Mouse (Mus musculus): ENCODE results near the gene Htr5a.

Gene Htr5a

GRCm38 (mm10) chr5:27841701-27842295 is at the start of gene Htr5a:
Htr5a (plus strand) TSS chr5:27842149.
- DNase-seq (ENCODE audit: low spot score in 2 of 2) = peak; percentile 61 to 74

- DNase-seq (ENCODE audit: low spot score in 2 of 2) = no peak
Observed at GRCm38 (mm10) chr5:27792173-27792470, 49.8 kb upstream of the Htr5a start.

DNA sequence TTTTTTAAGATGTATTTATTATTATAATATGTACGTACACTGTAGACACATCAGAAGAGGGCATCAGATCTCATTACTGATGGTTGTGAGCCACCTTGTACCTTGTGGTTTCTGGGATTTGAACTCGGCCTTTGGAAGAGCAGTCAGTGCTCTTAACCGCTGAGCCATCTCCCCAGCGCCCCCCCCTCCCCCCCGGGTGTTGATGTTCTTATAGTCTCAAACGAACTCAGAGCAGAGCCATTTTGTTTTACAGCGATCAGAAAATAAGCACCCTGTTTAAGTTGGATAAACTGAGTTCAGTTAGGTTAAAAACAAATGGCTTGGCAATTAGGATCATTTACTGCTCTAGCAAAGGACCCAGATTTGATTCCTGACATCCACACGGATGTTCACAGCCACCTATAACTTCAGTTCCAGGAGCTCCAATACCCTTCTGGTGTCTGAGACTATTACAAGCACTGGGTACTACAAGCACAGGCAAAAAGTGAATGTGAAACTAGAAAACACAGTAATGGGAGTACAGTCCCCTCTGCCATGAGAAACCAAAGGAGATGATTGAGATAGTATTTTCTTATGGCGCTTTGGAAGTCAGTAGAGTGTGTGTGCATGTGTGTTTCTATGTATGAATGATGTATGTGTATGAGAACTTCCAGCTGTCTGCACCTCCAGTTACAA is 49.3 kb upstream of the Htr5a start:
- no peak for DNase-seq (ENCODE audit: low spot score in 2 of 2)

DNA sequence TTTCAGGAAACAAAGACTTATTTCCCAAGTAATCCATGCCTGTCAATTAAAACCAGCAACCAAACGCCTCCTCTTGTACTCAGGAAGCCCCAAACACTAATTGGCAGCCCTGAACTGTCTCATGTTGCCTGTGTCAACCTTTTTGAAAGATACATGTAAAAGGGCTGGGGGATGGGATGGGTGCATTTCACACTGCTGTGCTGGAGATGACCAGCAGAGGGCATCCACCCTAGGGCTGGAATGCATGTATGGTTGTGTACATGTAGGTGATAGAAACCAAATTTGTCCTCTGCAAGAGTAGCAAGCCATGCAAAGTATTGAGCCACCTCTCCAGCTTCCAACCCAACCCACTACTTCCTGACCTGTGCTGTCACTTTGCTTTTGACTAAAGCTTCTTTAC is 48.0 kb upstream of the Htr5a start:
- DNase-seq (ENCODE audit: low spot score in 2 of 2) = peak; percentile 44 to 51

- DNase-seq (ENCODE audit: low spot score in 2 of 2) = no peak
Observed at GRCm38 (mm10) chr5:27814282-27814681, 27.7 kb upstream of the Htr5a start.

- no peak for DNase-seq (ENCODE audit: low spot score in 2 of 2)
Observed at GRCm38 (mm10) chr5:27818840-27819672, 22.9 kb upstream of the Htr5a start.

- DNase-seq (ENCODE audit: low spot score in 2 of 2) = no peak
Observed at GRCm38 (mm10) chr5:27821161-27821560, 20.8 kb upstream of the Htr5a start.

DNA sequence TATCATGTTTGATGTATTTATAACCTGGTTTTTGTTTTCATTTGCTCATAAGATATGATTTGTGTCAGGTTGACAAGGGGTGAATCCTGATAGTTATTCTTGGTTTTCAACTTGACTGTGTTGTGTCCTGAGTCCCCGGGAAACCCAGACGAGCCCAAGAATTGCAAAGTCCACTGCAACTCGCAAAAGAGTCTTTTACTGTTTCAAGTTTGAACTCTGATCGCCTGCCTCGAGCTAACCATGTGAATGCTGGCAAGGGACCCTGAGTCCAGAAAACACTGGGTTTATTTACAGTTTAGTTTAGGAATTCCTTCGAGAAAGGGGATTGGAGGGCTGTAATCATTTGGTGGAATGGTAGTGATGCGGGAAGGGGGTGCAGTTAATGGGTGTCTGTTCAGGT is 14.0 kb upstream of the Htr5a start:
- DNase-seq (ENCODE audit: low spot score in 2 of 2) = no peak

- no peak for DNase-seq (ENCODE audit: low spot score in 2 of 2)
Observed at GRCm38 (mm10) chr5:27835096-27835495, 6.9 kb upstream of the Htr5a start.

- DNase-seq (ENCODE audit: low spot score in 2 of 2) = no peak
Observed at GRCm38 (mm10) chr5:27838061-27838460, 3.9 kb upstream of the Htr5a start.

GRCm38 (mm10) chr5:27842671-27843320 is 847 bp downstream of the Htr5a start:
- DNase-seq (ENCODE audit: low spot score in 2 of 2) = peak; percentile 46 to 52

DNA sequence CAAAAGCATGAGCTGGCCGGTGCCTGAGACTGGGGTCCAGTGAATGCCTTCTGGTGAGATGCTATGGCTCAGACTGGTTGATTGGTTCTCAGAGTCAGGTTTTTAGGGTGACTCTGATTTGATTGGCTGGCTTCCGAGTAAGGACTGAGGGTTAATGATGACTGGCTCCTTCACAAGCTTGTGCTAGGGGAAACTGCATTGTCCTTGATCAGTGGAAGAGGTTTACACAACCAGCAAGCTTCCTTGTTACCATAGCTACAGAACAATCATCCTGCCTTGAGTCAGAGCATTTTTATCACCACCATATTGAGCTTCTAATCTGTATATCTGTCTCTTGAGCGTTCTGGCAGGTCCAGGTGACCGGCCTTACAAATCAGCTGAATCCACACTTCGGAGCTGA is 5.0 kb downstream of the Htr5a start:
- no peak for DNase-seq (ENCODE audit: low spot score in 2 of 2)

GRCm38 (mm10) chr5:27854290-27854689 is 12.3 kb downstream of the Htr5a start:
- DNase-seq (ENCODE audit: low spot score in 2 of 2) = no peak

DNA sequence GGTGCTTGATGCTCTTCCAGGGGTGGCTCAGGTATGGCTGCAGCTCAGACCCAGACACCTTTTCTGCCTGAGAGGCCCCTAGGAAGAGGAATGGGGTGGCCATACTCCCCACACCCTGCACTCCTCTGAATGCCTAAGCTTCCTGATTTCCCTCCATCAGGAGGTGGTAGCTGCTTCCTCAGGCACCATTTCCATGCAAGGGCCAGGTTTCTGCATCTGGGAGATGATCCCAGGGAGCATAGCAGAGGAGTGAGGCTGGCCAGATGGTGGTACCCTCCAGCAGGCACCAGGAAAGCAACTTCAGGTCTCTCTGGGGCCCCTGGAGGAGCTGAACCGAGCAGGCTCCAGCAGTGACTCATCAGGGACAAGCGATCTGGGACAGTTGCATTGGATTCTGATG is 13.8 kb downstream of the Htr5a start:
- no peak for DNase-seq (ENCODE audit: low spot score in 2 of 2)

GRCm38 (mm10) chr5:27873240-27874082 is 31.5 kb downstream of the Htr5a start:
- DNase-seq (ENCODE audit: low spot score in 2 of 2) = peak; percentile 39 to 41

DNA sequence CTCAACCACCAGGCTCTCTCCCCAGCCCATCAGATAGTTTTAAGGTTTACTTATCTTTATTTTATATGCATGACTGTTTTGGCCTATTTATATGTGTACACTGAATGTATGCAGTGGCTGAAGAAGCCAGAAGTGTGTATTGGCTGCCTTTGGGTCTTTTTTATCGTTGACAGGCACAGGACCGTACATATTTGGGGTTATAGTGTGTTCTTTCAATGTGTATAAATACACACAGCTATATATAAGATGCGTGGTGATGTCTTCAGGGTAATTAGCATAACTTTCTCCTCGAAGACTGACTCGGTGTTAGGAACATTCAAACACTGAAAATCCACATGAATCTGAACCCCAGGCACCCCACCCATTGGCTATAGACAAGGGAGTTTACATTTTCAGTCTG is 32.3 kb downstream of the Htr5a start:
- peak in 1 of 2 experiments; percentile 18 for DNase-seq (ENCODE audit: low spot score in 2 of 2)

GRCm38 (mm10) chr5:27875341-27876105 is 33.6 kb downstream of the Htr5a start:
- DNase-seq (ENCODE audit: low spot score in 2 of 2) = no peak

DNA sequence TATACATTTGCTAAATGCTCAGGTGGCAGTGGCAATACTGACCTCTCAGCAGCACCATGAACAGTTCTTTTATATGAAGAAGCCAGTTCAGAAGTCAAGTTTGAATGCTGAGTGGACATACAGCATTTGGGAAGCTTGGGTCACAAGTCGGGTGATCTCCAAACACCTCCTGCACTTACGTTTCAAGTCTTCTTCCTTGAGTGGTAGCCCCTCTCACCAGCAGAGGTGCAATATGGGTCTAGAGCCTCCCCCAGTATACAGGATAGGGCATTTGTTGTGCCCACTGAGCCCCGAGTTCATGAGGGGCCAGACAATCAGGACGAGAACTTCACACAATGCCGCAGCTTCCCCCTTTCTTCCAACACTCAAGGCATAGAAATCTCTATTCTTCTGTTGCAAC is 36.4 kb downstream of the Htr5a start:
- no peak for DNase-seq (ENCODE audit: low spot score in 2 of 2)

GRCm38 (mm10) chr5:27879726-27880125 is 37.8 kb downstream of the Htr5a start:
- no peak for DNase-seq (ENCODE audit: low spot score in 2 of 2)

- no peak for DNase-seq (ENCODE audit: low spot score in 2 of 2)
Observed at GRCm38 (mm10) chr5:27880329-27881036, 38.5 kb downstream of the Htr5a start.
